Mouse (Mus musculus): ENCODE data around the gene Pappa. TPM values are rescaled to one million over a fixed set of nuclear protein-coding genes. Genes with fewer than 3 reads are reported as not detected.

Pappa gene
- polyA plus RNA-seq, 1 experiment: not detected

- H3K4me3 ChIP-seq (ENCODE audit: insufficient read depth, low read depth, low read length): no peak overlapping the region
- H3K4me1 ChIP-seq (ENCODE audit: control insufficient read depth, insufficient read depth, low read length): 0 out of 2 replicates have a peak, but pooled peaks cover 2% of the 10 kb centered on the region
- TF ChIP-seq POLR2A (IDR thresholded peaks at IDR 0.05; ENCODE audit: insufficient read depth, low read depth, low read length): no peak
- TF ChIP-seq CTCF (IDR thresholded peaks at IDR 0.05; ENCODE audit: insufficient read depth, low read depth, low read length): no peak
- no peak overlapping the region for H3K27ac ChIP-seq (ENCODE audit: insufficient read depth, low read depth, low read length)
- WGBS: 85% methylated on average over 4 of the region's 4 CpGs
These were observed 197.4 kb downstream of the Pappa start for GRCm38 (mm10) chr4:65321340-65321739.

GRCm38 (mm10) chr4:65321959-65322358 is 198.0 kb downstream of the Pappa start:
- Histone ChIP-seq H3K4me1 (ENCODE audit: control insufficient read depth, insufficient read depth, low read length) (0 out of 2 replicates have a peak, but pooled peaks cover 2% of the 10 kb centered on the region), H3K4me3 (ENCODE audit: insufficient read depth, low read depth, low read length) (no peak overlapping the region), H3K27ac (ENCODE audit: insufficient read depth, low read depth, low read length) (no peak overlapping the region)
- no peak for TF ChIP-seq CTCF (IDR thresholded peaks at IDR 0.05; ENCODE audit: insufficient read depth, low read depth, low read length)
- no peak for TF ChIP-seq POLR2A (IDR thresholded peaks at IDR 0.05; ENCODE audit: insufficient read depth, low read depth, low read length)
- WGBS: 84% methylated on average over 1 of the region's 1 CpGs

- no peak for TF ChIP-seq CTCF (IDR thresholded peaks at IDR 0.05; ENCODE audit: insufficient read depth, low read depth, low read length)
- TF ChIP-seq POLR2A (IDR thresholded peaks at IDR 0.05; ENCODE audit: insufficient read depth, low read depth, low read length): no peak
- H3K27ac ChIP-seq (ENCODE audit: insufficient read depth, low read depth, low read length): no peak overlapping the region
- H3K4me3 ChIP-seq (ENCODE audit: insufficient read depth, low read depth, low read length): no peak overlapping the region
- WGBS: 94% methylated on average over 2 of the region's 2 CpGs
- H3K4me1 ChIP-seq (ENCODE audit: control insufficient read depth, insufficient read depth, low read length): no peaks in the 10 kb centered on the region
These were observed 201.8 kb downstream of the Pappa start for GRCm38 (mm10) chr4:65325816-65326215.

GRCm38 (mm10) chr4:65328486-65329308 is 204.7 kb downstream of the Pappa start:
- Histone ChIP-seq H3K27ac (ENCODE audit: insufficient read depth, low read depth, low read length) (no peak overlapping the region), H3K4me3 (ENCODE audit: insufficient read depth, low read depth, low read length) (no peak overlapping the region), H3K4me1 (ENCODE audit: control insufficient read depth, insufficient read depth, low read length) (no peaks in the 10 kb centered on the region)
- TF ChIP-seq POLR2A (IDR thresholded peaks at IDR 0.05; ENCODE audit: insufficient read depth, low read depth, low read length) (no peak), CTCF (IDR thresholded peaks at IDR 0.05; ENCODE audit: insufficient read depth, low read depth, low read length) (no peak)
- WGBS: 80% methylated on average over 9 of the region's 9 CpGs

GRCm38 (mm10) chr4:65333718-65334117 is 209.7 kb downstream of the Pappa start:
- Histone ChIP-seq H3K4me1 (ENCODE audit: control insufficient read depth, insufficient read depth, low read length) (no peaks in the 10 kb centered on the region), H3K4me3 (ENCODE audit: insufficient read depth, low read depth, low read length) (no peak overlapping the region), H3K27ac (ENCODE audit: insufficient read depth, low read depth, low read length) (no peak overlapping the region)
- TF ChIP-seq POLR2A (IDR thresholded peaks at IDR 0.05; ENCODE audit: insufficient read depth, low read depth, low read length) (no peak), CTCF (IDR thresholded peaks at IDR 0.05; ENCODE audit: insufficient read depth, low read depth, low read length) (no peak)
- WGBS: 21% methylated on average over 1 of the region's 1 CpGs

GRCm38 (mm10) chr4:65341766-65342165 is 217.8 kb downstream of the Pappa start:
- 64% methylated on average over 3 of the region's 3 CpGs for WGBS
- no peak for TF ChIP-seq CTCF (IDR thresholded peaks at IDR 0.05; ENCODE audit: insufficient read depth, low read depth, low read length)
- TF ChIP-seq POLR2A (IDR thresholded peaks at IDR 0.05; ENCODE audit: insufficient read depth, low read depth, low read length): no peak
- Histone ChIP-seq H3K4me3 (ENCODE audit: insufficient read depth, low read depth, low read length) (no peak overlapping the region), H3K27ac (ENCODE audit: insufficient read depth, low read depth, low read length) (no peak overlapping the region), H3K4me1 (ENCODE audit: control insufficient read depth, insufficient read depth, low read length) (no peaks in the 10 kb centered on the region)

GRCm38 (mm10) chr4:65350521-65350920 is 226.5 kb downstream of the Pappa start:
- 87% methylated on average over 7 of the region's 7 CpGs for WGBS
- no peak for TF ChIP-seq POLR2A (IDR thresholded peaks at IDR 0.05; ENCODE audit: insufficient read depth, low read depth, low read length)
- TF ChIP-seq CTCF (IDR thresholded peaks at IDR 0.05; ENCODE audit: insufficient read depth, low read depth, low read length): no peak
- no peak overlapping the region for H3K4me3 ChIP-seq (ENCODE audit: insufficient read depth, low read depth, low read length)
- no peaks in the 10 kb centered on the region for H3K4me1 ChIP-seq (ENCODE audit: control insufficient read depth, insufficient read depth, low read length)
- no peak overlapping the region for H3K27ac ChIP-seq (ENCODE audit: insufficient read depth, low read depth, low read length)

- TF ChIP-seq POLR2A (IDR thresholded peaks at IDR 0.05; ENCODE audit: insufficient read depth, low read depth, low read length) (no peak), CTCF (IDR thresholded peaks at IDR 0.05; ENCODE audit: insufficient read depth, low read depth, low read length) (no peak)
- Histone ChIP-seq H3K27ac (ENCODE audit: insufficient read depth, low read depth, low read length) (no peak overlapping the region), H3K4me1 (ENCODE audit: control insufficient read depth, insufficient read depth, low read length) (no peaks in the 10 kb centered on the region), H3K4me3 (ENCODE audit: insufficient read depth, low read depth, low read length) (no peak overlapping the region)
- WGBS: 46% methylated on average over 4 of the region's 4 CpGs
These were observed 230.6 kb downstream of the Pappa start for GRCm38 (mm10) chr4:65354580-65354979.

- no peaks in the 10 kb centered on the region for H3K4me1 ChIP-seq (ENCODE audit: control insufficient read depth, insufficient read depth, low read length)
- H3K27ac ChIP-seq (ENCODE audit: insufficient read depth, low read depth, low read length): no peak overlapping the region
- no peak overlapping the region for H3K4me3 ChIP-seq (ENCODE audit: insufficient read depth, low read depth, low read length)
- no peak for TF ChIP-seq CTCF (IDR thresholded peaks at IDR 0.05; ENCODE audit: insufficient read depth, low read depth, low read length)
- no peak for TF ChIP-seq POLR2A (IDR thresholded peaks at IDR 0.05; ENCODE audit: insufficient read depth, low read depth, low read length)
These were observed 243.2 kb downstream of the Pappa start for GRCm38 (mm10) chr4:65367135-65367534.
